Mouse (Mus musculus) ovary, postnatal 36 days (tissue): ENCODE results near the gene Znhit6.
A peak's percentile ranks its signal among the peaks of the same experiment; 100 is the strongest.

Experiments used
- DNase-seq: peaks from one replicate; pipeline ENCODE4 v3.0.0; 2022; ENCODE audit warnings: low spot score, mixed read lengths

The Znhit6 gene

DNA sequence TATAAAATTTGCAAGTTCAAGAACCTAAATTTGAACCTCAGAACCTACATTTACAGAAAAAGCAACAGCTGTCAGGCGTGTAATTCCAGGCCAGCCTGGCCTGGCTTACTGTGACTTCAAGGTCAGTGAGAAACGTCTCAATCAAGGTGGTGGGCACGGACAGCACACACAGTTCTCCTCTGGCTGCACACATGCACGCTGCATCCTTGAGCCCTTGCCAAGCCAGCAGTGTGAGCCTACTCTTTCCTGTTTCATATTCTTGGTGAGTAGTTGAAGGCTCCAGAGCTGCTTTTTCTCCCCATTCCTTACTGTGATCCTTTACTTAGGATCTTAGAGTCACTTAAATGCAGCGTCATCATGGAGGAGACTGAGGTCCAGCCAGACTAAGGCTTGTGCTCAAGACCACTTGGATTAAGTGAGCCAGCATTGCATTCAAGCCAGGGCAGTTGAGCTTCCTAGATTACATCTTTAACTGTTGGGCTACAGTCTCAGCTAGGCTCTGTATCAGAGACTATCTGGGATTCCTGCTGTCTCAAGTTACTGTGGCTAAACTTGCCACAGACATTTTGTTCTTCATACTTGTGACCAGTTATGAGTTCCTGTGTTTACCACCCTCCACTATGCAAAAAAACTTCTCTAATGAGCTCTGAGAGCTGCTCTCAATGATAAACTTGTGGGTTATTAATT lies 29.6 kb downstream of the Znhit6 start:
- DNase-seq = peak; percentile 38

DNA sequence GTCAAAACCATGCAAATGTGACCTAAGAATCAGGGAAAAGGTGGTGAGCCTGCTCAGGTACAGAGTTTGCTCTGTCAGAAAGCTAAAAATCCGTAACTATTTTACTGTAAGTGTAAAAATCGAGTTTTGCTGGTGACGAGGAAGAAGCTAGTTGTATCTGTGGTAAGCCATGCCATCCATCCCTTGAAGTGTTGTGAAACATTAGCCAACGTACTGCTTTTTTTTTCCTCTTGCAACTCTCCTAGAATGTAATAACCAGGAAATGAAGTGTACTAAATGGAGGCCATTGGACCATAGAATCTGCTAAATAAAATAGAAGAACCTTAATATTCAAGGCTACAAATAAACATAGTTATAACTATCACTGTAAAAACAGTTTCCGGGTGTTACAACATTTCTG lies 32.3 kb downstream of the Znhit6 start:
- no peak for DNase-seq

DNA sequence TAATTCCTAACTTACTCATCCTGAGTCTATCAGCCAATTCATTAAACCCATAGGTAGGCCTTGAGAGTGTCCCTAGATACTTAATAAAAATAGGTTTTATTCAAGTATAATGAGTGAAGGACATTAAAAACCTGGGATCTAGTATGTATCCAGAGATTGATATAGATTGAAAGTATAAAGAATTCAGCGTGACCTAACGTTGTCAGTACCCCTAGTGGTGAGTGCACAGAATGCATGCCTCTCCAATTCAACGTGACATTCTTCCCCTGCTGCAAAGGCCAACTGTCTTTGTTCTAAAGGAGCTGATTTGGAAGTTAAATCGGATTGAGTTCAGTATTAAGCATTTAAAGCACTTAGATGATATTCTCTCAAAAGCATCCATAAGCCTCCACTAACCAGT lies 36.7 kb downstream of the Znhit6 start:
- DNase-seq = no peak

- no peak for DNase-seq
These were observed 37.2 kb downstream of the Znhit6 start for GRCm38 (mm10) chr3:145613234-145613633.

- peak; percentile 21 for DNase-seq
These were observed 38.5 kb downstream of the Znhit6 start for GRCm38 (mm10) chr3:145614362-145615115.

- DNase-seq = no peak
These were observed 42.3 kb downstream of the Znhit6 start for GRCm38 (mm10) chr3:145618299-145618698.

DNA sequence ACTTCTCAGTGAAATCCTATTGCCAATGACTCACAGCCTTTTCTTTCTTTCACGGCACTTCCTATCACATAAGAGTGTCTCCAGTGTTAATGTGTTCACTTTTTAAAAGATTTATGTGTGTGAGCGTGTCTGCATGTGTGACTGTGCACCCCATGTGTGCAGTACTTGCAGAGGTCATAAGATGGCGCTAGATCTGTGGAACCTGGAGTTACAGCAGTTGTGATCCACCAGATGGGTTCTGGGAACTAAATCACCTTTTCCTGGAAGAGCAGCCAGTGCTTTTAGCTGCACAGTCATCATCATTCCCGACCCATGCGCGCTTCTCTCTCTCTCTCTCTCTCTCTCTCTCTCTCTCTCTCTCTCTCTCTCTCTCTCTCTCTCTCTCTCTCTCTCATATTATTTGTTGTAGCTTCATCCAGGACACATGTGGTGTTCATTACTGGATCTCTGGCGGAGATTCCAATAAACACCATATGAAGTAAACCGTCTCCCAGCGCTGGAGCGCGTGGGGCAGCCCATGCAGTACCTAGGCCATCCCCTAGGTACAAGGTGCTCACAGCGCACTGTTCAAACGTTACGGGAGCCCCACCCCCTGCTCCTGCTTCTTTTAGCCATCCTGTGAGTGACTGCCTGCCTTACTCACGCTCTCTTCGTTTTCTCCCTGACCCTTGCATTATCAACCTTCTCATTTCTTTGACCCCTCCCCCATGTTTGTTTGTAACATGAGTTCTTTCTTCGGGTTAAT lies 43.8 kb downstream of the Znhit6 start:
- no peak for DNase-seq

- no peak for DNase-seq
These were observed 45.2 kb downstream of the Znhit6 start for GRCm38 (mm10) chr3:145621209-145621608.

DNA sequence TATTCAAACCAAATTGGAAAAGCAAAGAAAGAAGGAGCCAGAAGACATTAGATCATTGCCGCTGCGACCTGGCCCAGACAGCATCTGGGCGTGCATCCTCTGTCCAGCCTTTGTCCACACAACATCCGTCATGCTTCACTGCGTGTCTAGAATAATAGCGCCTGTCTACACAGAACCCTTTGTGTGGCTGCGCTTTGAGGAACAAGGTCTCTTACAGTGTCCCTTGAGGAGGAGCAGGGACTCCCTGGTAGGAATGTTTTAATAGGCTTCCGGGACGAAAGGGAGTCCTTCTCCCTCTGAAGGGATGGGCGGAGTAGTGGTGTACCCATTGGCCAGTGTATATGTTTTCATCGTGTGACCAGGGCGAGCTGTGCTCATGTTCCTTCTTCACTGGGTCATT lies 47.0 kb downstream of the Znhit6 start:
- DNase-seq = no peak

DNA sequence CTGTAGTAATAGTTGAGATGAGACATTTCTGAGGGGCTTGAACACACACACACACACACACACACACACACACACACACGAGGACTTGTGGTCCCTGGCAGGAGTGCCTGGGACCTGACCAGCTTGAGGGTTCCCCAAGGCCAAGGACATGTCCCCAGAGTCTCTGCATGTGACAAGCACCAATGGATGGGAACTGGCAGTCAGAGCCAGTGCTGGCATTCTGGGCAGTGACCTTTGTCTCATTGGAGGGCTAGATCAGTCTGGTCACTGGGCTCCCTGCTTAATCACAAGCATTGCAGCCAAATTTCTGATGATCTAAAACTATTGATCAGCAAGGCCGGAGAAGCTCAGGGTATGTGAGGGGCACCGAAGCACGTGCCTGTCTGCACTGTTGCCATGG lies 48.8 kb downstream of the Znhit6 start:
- no peak for DNase-seq

- DNase-seq = no peak
These were observed 49.5 kb downstream of the Znhit6 start for GRCm38 (mm10) chr3:145625546-145625945.

- no peak for DNase-seq
These were observed 50.1 kb downstream of the Znhit6 start for GRCm38 (mm10) chr3:145626063-145626462.

GRCm38 (mm10) chr3:145627830-145628229 lies 51.8 kb downstream of the Znhit6 start:
- no peak for DNase-seq

GRCm38 (mm10) chr3:145628643-145629042 lies 52.6 kb downstream of the Znhit6 start:
- DNase-seq = no peak

DNA sequence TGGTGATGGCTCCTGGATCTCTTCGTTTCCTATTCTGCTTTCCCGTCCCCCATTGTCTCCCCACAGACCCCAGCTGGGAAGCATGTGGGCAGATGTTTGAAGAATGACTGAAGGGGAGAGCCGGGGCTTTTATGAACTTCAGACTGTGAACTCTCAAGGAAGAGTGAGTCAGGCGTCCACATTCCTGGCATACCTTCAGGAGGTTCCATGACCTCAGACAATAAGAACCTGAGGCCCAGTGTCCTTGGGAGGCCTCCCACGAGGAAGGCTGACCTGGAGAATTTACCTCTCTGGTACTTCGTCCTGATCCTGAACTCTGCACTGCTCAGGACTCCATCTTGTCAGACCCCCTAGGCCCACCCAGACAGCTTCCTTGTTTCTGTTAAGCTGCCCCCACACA lies 56.9 kb downstream of the Znhit6 start:
- DNase-seq = no peak

DNA sequence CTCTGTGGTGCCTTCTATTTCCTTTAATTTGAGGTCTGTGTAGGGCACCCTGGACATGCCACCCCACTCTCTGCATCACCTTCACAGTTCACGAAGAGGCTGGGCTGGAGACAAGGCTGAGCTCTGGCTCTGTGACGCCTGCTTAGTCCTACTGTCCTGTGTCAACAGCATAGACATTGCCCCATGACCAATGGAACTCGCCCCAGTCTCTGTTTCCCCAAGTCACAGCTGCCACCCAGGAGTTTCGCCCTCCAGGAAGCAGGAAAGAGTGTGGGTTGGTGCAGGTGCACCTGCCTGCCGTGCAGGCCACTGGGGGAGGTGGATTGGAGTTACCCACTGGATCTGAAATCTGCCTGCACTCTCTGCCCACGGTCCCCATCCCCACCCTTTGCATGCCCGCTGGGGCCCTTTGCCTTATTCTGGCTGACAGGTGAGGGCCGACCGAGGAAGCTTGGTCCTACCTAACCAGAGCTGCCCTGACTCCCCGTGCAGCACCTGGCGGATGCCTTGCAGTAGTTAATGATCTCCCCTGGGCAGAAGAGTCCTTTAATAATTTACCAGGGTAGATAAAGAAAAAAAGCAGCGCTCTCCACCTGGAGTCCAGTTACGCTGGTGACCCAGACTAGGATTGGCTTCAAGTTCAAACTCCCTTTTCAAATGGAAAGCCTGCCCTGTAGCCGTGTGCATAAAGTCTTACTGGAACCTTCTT lies 58.2 kb downstream of the Znhit6 start:
- DNase-seq = no peak

- DNase-seq = no peak
These were observed 64.2 kb downstream of the Znhit6 start for GRCm38 (mm10) chr3:145640170-145640569.

DNA sequence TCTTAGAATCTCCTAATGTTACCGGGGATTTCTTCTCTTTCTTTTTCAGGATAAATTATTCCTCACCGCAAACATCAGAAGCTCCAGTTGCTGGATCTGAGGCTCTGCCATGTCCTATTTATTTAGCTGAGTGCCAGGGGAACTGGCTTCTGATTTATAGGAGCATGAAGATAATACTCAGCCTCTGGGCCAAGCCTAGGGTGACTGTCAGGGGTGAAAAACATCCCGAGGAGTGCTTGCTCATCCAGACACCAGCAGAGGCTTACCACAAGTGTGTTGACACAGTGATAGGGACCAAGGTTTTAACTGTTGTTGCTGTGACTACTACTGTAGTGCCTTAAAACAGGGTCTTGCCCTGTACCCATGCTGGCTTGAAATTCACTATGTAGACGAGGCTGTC lies 64.6 kb downstream of the Znhit6 start:
- no peak for DNase-seq

GRCm38 (mm10) chr3:145641036-145641685 lies 65.2 kb downstream of the Znhit6 start:
- no peak for DNase-seq

- DNase-seq = no peak
These were observed 65.9 kb downstream of the Znhit6 start for GRCm38 (mm10) chr3:145641878-145642277.

DNA sequence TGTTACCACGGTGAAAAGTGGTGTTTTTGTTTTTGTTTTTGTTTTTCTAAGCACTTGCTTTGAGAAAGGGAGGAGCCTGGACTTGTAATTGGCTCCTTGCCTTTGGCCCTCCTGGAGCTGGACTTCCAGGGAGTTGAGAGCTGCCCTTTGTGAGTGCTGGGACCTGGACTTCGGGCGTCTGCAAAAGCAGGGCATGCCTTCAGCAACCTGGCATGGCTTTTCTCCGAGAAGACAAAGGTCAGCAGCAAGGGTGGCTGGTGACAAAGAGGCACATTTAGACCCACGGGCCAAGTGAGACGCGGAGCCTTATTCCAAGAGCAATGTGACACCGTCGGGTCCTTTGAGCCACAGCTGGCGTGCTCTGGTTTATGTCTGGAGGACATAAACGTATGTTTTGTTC lies 66.9 kb downstream of the Znhit6 start:
- no peak for DNase-seq

DNA sequence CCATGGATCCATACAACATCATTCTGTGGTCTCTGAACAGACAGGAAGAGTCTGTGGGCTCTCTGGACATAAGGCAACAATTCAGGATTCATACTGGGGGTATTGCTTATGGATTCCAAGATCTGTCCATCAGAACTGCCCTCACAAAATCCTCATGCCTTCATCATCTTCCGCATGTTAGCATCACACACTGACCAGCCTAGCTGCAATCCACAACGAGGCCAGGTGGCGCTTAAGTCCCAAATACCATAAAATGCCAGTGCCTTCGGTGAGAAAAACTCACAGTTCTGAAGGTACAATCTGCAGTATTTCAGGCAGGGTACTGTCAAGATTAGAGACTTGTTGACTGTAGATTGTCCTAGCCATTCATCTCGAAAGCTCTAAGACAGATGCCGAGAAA lies 69.5 kb downstream of the Znhit6 start:
- no peak for DNase-seq
